Mouse (Mus musculus): ENCODE measurements at regions not wholly inside any gene's neighbourhood (a gene's known extent, or its start where the extent isn't known, plus 50 kb on each side); places are given as distances from the start of the nearest gene placed in this dataset.

DNA sequence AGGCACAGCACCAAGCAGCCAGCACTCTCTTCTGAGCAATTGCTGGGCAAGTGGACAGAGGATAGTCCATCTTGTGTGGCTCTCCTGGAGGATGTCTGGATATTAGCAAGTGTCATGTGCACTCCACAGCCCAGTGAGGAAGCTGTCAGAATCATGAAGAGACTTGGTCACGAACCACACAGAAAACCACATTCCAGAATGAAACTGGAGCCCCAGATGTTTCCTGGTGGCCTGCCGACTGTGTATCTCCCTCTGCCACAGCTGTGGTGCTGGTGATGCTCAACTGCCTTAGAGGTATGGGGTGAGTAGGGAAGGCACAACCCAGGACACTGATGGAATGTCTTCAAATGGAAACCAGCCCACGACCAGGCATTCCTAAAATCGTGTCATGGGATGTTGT lies 57.0 kb upstream of the Irs2 start:
- Histone ChIP-seq H3K4me3 (replicated peaks) (no peak overlapping the region), H3K9me3 (no peaks in the 10 kb centered on the region), H3K4me2 (no peak overlapping the region), H3K27ac (no peak overlapping the region), H3K36me3 (no peaks in the 10 kb centered on the region), H3K27me3 (0 out of 2 replicates have a peak, but pooled peaks cover 4% of the 10 kb centered on the region), H3K9ac (replicated peaks) (no peak overlapping the region), H3K4me1 (replicated peaks) (no peaks in the 10 kb centered on the region)
- WGBS, result 45% methylated on average over 4 of the region's 4 CpGs
- no peak for ATAC-seq (ENCODE audit: insufficient number of reproducible peaks, insufficient read depth, low FRiP score, low TSS enrichment, low read depth)

DNA sequence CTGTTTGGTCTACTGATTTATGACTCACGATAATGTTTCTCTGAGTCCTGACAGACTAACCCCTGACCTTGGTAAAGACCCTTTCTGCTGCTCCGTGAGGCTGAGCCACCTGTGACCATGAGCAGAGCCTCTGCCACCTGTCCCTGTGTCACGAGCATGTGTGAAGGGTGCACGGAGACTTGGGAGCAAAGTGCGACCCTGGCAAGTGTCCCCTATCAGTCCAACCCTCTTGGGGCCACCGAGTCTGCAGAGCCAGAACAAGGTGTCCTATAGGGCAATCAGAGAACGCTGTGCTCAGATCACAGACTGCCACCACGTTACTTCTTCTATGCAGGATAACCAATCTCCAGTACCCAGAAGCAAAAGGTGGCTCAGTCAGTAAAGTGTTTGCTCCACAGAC lies 54.8 kb upstream of the Irs2 start:
- H3K27me3 ChIP-seq, result peaks cover 13% of the 10 kb centered on the region; the same call in 1 of the 2 replicates
- no peaks in the 10 kb centered on the region for H3K9me3 ChIP-seq
- WGBS, result 73% methylated on average over 8 of the region's 8 CpGs
- no peaks in the 10 kb centered on the region for H3K4me1 ChIP-seq (replicated peaks)
- no peak overlapping the region for H3K27ac ChIP-seq
- no peak overlapping the region for H3K4me3 ChIP-seq (replicated peaks)
- H3K36me3 ChIP-seq, result no peaks in the 10 kb centered on the region
- no peak overlapping the region for H3K4me2 ChIP-seq
- no peak overlapping the region for H3K9ac ChIP-seq (replicated peaks)
- no peak for ATAC-seq (ENCODE audit: insufficient number of reproducible peaks, insufficient read depth, low FRiP score, low TSS enrichment, low read depth)

DNA sequence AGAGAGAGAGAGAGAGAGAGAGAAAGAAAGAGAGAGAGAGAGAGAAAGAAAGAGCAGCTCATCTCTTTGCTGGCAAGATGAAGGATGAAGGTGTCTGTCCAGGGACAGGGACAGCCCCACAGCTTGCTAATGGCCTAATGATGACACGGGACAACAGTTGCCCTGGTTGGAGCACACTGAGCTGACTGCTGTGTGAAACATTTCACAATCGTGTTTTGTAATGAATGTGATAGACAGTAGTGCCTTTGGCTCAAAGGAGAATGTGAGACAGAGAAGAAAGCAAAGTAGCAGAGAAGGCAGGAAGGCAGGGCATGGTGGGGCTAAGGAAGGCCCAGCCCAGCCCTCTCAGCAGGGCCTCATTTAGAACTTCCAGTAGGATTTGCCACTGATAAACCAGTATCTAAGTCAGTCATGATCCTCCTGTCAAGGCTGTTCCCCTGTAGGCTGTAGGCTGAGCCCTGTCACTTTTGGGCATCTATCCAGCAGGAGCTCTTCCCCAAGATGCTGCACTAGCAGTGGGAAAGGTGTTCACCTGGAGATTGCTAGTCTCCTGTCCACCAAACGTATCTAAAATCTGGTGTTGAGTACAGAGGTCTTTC lies 54.2 kb upstream of the Irs2 start:
- 53% methylated on average over 3 of the region's 3 CpGs for WGBS
- ATAC-seq (ENCODE audit: insufficient number of reproducible peaks, insufficient read depth, low FRiP score, low TSS enrichment, low read depth), result no peak
- H3K27me3 ChIP-seq, result peaks cover 15% of the 10 kb centered on the region; the same call in 1 of the 2 replicates

DNA sequence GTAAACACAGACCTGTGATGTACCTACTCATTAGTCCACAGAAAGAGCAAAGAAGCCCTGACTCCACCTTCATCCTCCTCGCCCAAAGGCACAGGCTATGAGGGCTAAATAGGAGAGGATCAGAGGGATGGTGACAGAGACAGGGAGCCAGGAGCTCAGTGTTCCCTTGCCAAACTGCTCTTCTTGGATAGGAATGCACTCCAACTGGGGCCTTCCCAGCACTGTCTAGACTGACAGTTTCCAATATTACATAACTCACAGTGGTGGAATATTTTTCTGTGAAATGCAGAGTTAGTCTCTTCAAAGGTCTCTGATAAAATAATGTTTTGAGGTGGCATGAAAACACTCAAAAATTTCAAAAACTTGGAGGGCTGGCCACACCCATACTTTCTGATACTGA lies 53.5 kb upstream of the Irs2 start:
- no peak for ATAC-seq (ENCODE audit: insufficient number of reproducible peaks, insufficient read depth, low FRiP score, low TSS enrichment, low read depth)
- Histone ChIP-seq H3K9ac (replicated peaks) (no peak overlapping the region), H3K4me1 (replicated peaks) (no peaks in the 10 kb centered on the region), H3K27me3 (peaks cover 15% of the 10 kb centered on the region), H3K36me3 (no peaks in the 10 kb centered on the region), H3K4me3 (replicated peaks) (no peak overlapping the region), H3K27ac (no peak overlapping the region), H3K4me2 (no peak overlapping the region), H3K9me3 (no peaks in the 10 kb centered on the region)
- WGBS, result 49% methylated on average over 1 of the region's 1 CpGs

More for the DNA sequence above, 54.2 kb upstream of the Irs2 start:
- no peak overlapping the region for H3K9ac ChIP-seq (replicated peaks)
- H3K4me1 ChIP-seq (replicated peaks), result no peaks in the 10 kb centered on the region
- H3K4me3 ChIP-seq (replicated peaks), result no peak overlapping the region
- no peak overlapping the region for H3K4me2 ChIP-seq
- H3K27ac ChIP-seq, result no peak overlapping the region
- no peaks in the 10 kb centered on the region for H3K9me3 ChIP-seq
- H3K36me3 ChIP-seq, result no peaks in the 10 kb centered on the region

DNA sequence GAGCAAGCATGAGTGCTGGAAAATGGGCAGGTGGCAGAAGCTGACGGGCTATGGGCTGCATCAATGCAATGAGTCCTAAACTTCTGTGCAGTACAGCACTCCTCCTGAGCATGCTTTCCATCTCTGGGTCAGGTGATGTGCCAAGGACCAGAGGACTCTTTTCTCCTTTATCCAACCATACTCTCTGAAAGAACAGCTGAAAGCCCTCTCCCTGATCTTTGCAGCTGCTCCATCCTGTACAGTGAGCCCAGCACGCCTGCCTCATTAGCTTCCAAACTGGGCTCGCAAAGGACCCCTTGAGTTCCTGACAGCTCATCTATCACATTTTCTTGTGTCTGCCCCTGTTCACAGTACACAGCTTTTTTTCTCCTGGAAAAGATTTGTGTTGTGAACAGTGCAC lies 52.3 kb upstream of the Irs2 start:
- H3K4me3 ChIP-seq (replicated peaks), result no peak overlapping the region
- H3K27me3 ChIP-seq, result peaks cover 15% of the 10 kb centered on the region
- no peaks in the 10 kb centered on the region for H3K36me3 ChIP-seq
- H3K4me1 ChIP-seq (replicated peaks), result peaks cover 9% of the 10 kb centered on the region
- H3K9ac ChIP-seq (replicated peaks), result no peak overlapping the region
- H3K27ac ChIP-seq, result no peak overlapping the region
- ATAC-seq (ENCODE audit: insufficient number of reproducible peaks, insufficient read depth, low FRiP score, low TSS enrichment, low read depth), result no peak
- no peaks in the 10 kb centered on the region for H3K9me3 ChIP-seq
- H3K4me2 ChIP-seq, result no peak overlapping the region
- WGBS, result 44% methylated on average over 3 of the region's 3 CpGs

DNA sequence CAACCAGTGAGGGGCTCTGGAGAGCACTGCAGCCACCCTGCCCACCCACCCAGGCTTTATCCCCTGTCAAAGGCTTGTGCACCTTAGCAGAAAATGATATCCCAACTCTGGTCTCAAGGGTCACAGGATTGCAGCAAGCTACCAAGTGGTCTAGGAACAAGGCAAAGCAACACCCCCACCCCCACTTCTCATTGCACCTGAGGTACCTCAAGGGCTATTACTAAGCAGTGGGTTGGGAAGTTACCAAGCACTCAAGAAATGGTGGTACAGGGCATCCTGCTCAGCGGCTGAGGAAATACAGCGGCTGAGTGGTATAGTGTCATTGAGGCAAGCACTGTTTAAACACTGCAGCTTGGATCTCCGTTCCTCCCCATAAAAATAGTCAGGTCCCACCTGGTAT lies 50.1 kb upstream of the Irs2 start:
- H3K4me1 ChIP-seq (replicated peaks), result peaks cover 22% of the 10 kb centered on the region
- 87% methylated on average over 3 of the region's 3 CpGs for whole genome bisulfite sequencing
- no peak for ATAC-seq (ENCODE audit: insufficient number of reproducible peaks, insufficient read depth, low FRiP score, low TSS enrichment, low read depth)
- peaks cover 17% of the 10 kb centered on the region for H3K27me3 ChIP-seq
- no peak overlapping the region for H3K9ac ChIP-seq (replicated peaks)
- no peaks in the 10 kb centered on the region for H3K9me3 ChIP-seq
- H3K4me3 ChIP-seq (replicated peaks), result no peak overlapping the region
- no peak overlapping the region for H3K27ac ChIP-seq
- H3K4me2 ChIP-seq, result no peak overlapping the region
- H3K36me3 ChIP-seq, result no peaks in the 10 kb centered on the region
